Mouse (Mus musculus) megakaryocyte, embryonic 14.5 days (primary cell): ENCODE measurements around the gene Gabrg3.

Source experiments
- FLI1 ChIP-seq: IDR thresholded peaks from 2 replicates; pipeline ENCODE4 v1.6.1; 2012; ENCODE audit warnings: low read length, inconsistent platforms, mixed read lengths
- GATA1 ChIP-seq: IDR thresholded peaks from 3 replicates; pipeline ENCODE4 v1.6.1; 2012; ENCODE audit warnings: mixed read lengths, low read length, inconsistent platforms, borderline replicate concordance

- no peak for TF ChIP-seq GATA1
- no peak for TF ChIP-seq FLI1
Measured at GRCm38 (mm10) chr7:57258893-57259574, 128.0 kb downstream of the Gabrg3 start.
